Mouse (Mus musculus): ENCODE measurements at regions not wholly inside any gene's neighbourhood (a gene's known extent, or its start where the extent isn't known, plus 50 kb on each side); places are given as distances from the start of the nearest gene placed in this dataset.
A peak's percentile ranks its signal among the peaks of the same experiment; 100 is the strongest.

- DNase-seq (ENCODE audit: low spot score): no peak
Measured at GRCm38 (mm10) chr9:31582947-31583346, 118.7 kb upstream of the Tmem45b start.

- no peak for DNase-seq (ENCODE audit: low spot score)
Measured at GRCm38 (mm10) chr9:31578506-31579173, 114.4 kb upstream of the Tmem45b start.

GRCm38 (mm10) chr9:31577066-31577465 is 112.8 kb upstream of the Tmem45b start:
- DNase-seq (ENCODE audit: low spot score): no peak

GRCm38 (mm10) chr9:31567029-31567428 is 102.8 kb upstream of the Tmem45b start:
- DNase-seq (ENCODE audit: low spot score): no peak

GRCm38 (mm10) chr9:31566257-31567007 is 102.2 kb upstream of the Tmem45b start:
- DNase-seq (ENCODE audit: low spot score): no peak

GRCm38 (mm10) chr9:31564996-31565773 is 100.9 kb upstream of the Tmem45b start:
- no peak for DNase-seq (ENCODE audit: low spot score)

GRCm38 (mm10) chr9:31563541-31563940 is 99.3 kb upstream of the Tmem45b start:
- DNase-seq (ENCODE audit: low spot score): no peak

GRCm38 (mm10) chr9:31560226-31560556 is 95.9 kb upstream of the Tmem45b start:
- DNase-seq (ENCODE audit: low spot score): no peak

- DNase-seq (ENCODE audit: low spot score): peak; percentile 46
Measured at GRCm38 (mm10) chr9:31559506-31560225, 95.4 kb upstream of the Tmem45b start.

- no peak for DNase-seq (ENCODE audit: low spot score)
Measured at GRCm38 (mm10) chr9:31543691-31544052, 79.4 kb upstream of the Tmem45b start.

- DNase-seq (ENCODE audit: low spot score): peak; percentile 69
Measured at GRCm38 (mm10) chr9:31542909-31543690, 78.8 kb upstream of the Tmem45b start.

GRCm38 (mm10) chr9:31541615-31542191 is 77.4 kb upstream of the Tmem45b start:
- no peak for DNase-seq (ENCODE audit: low spot score)

- no peak for DNase-seq (ENCODE audit: low spot score)
Measured at GRCm38 (mm10) chr9:31538458-31539210, 74.4 kb upstream of the Tmem45b start.

- no peak for DNase-seq (ENCODE audit: low spot score)
Measured at GRCm38 (mm10) chr9:31529021-31529420, 64.8 kb upstream of the Tmem45b start.

- no peak for DNase-seq (ENCODE audit: low spot score)
Measured at GRCm38 (mm10) chr9:31527216-31527615, 63.0 kb upstream of the Tmem45b start.
